Mouse (Mus musculus) intestine, postnatal 0 days (tissue): Measurements from ENCODE around the gene Cdca3. TPM values are rescaled to one million over a fixed set of nuclear protein-coding genes. Genes with fewer than 3 reads are reported as not detected.

Experiments
- ATAC-seq: fragments of 200-750 bp; cut with Nextera tagmentation; 2 replicates; pipeline ENCODE4 v1.8.0; 2017; ENCODE audit warnings: mild to moderate bottlenecking, moderate TSS enrichment, moderate library complexity
- H3K27ac ChIP-seq: fragments of 300-500 bp; sonication (generic); 2 replicates; pipeline ENCODE4 v1.5.1; 2014; ENCODE audit warnings: mild to moderate bottlenecking, low read depth, low read length, moderate library complexity
- H3K27me3 ChIP-seq: fragments of 300-500 bp; sonication (generic); replicated peaks from 2 replicates; pipeline ENCODE4 v1.6.1; 2014; ENCODE audit warnings: low read length, mixed read lengths; ENCODE audit not compliant: control insufficient read depth, insufficient read depth
- H3K36me3 ChIP-seq: fragments of 300-500 bp; sonication (generic); 2 replicates; pipeline ENCODE4 v1.6.1; 2014; ENCODE audit warnings: mild to moderate bottlenecking, moderate library complexity; ENCODE audit not compliant: control insufficient read depth, insufficient read depth
- H3K4me1 ChIP-seq: fragments of 300-500 bp; sonication (generic); replicated peaks from 2 replicates; pipeline ENCODE4 v1.6.1; 2014; ENCODE audit warnings: antibody characterized with exemption, low read length, mixed read lengths; ENCODE audit not compliant: control insufficient read depth, insufficient read depth
- H3K4me2 ChIP-seq: fragments of 300-500 bp; sonication (generic); replicated peaks from 2 replicates; pipeline ENCODE4 v1.6.1; 2014; ENCODE audit warnings: low read depth, mild to moderate bottlenecking, moderate library complexity
- H3K4me3 ChIP-seq: fragments of 300-500 bp; sonication (generic); 2 replicates; pipeline ENCODE4 v1.5.1; 2014; ENCODE audit warnings: low read depth, low read length
- H3K9ac ChIP-seq: fragments of 300-500 bp; sonication (generic); 2 replicates; pipeline ENCODE4 v1.6.1; 2014; ENCODE audit warnings: mild to moderate bottlenecking, low read depth, low read length
- H3K9me3 ChIP-seq: fragments of 300-500 bp; sonication (generic); 2 replicates; pipeline ENCODE4 v1.6.1; 2016; ENCODE audit warnings: mixed run types; ENCODE audit not compliant: control insufficient read depth
- CTCF ChIP-seq: sonication (generic); IDR thresholded peaks from 2 replicates; pipeline ENCODE4 v1.5.1; 2016; ENCODE audit warnings: low read depth, mild to moderate bottlenecking, control low read depth, antibody characterized with exemption, moderate library complexity
- WGBS: fragments of 180-500 bp; shearing (Covaris S2); extraction: QIAGEN DNeasy Blood & Tissue Kit; methylation state at CpG from one replicate; pipeline ENCODE4 v1.1.7; 2014; 5-methylcytosine and 5-hydroxymethylcytosine counted together
- polyA plus RNA-seq: library from polyadenylated mRNA; unstranded; fragments of >200 nt; fragmentation: Nextera tagmentation; extraction: Ambion mirVana; gene quantifications from 2 replicates; pipeline ENCODE4 v1.2.1, GENCODE M21; 2015

Cdca3 gene
- polyA plus RNA-seq, 1 experiment from 2014 or later: 57.4 TPM

GRCm38 (mm10) chr6:124835531-124835930 lies 6.2 kb downstream of the Cdca3 start:
- no peak for TF ChIP-seq CTCF
- no peak overlapping the region for H3K27ac ChIP-seq
- H3K36me3 ChIP-seq: peaks cover 30% of the 10 kb centered on the region
- no peak overlapping the region for H3K4me2 ChIP-seq
- 81% methylated on average over 10 of the region's 10 CpGs for WGBS
- H3K4me1 ChIP-seq: no peaks in the 10 kb centered on the region
- no peak overlapping the region for H3K9ac ChIP-seq
- H3K27me3 ChIP-seq: no peaks in the 10 kb centered on the region
- ATAC-seq: no peak
- no peak overlapping the region for H3K4me3 ChIP-seq
- H3K9me3 ChIP-seq: no peaks in the 10 kb centered on the region

- H3K27me3 ChIP-seq: no peaks in the 10 kb centered on the region
- H3K4me3 ChIP-seq: no peak overlapping the region
- no peak overlapping the region for H3K9ac ChIP-seq
- 70% methylated on average over 7 of the region's 7 CpGs for WGBS
- H3K27ac ChIP-seq: no peak overlapping the region
- no peak for ATAC-seq
- no peak for TF ChIP-seq CTCF
- no peaks in the 10 kb centered on the region for H3K4me1 ChIP-seq
- no peak overlapping the region for H3K4me2 ChIP-seq
- no peaks in the 10 kb centered on the region for H3K9me3 ChIP-seq
- peaks cover 32% of the 10 kb centered on the region for H3K36me3 ChIP-seq
Observed at GRCm38 (mm10) chr6:124836411-124836810, 7.1 kb downstream of the Cdca3 start.

- Histone ChIP-seq H3K4me3 (no peak overlapping the region), H3K9ac (0 out of 2 replicates have a peak overlapping the region, but pooled peaks have one; percentile 7), H3K9me3 (no peaks in the 10 kb centered on the region), H3K4me2 (no peak overlapping the region), H3K27ac (no peak overlapping the region), H3K4me1 (no peaks in the 10 kb centered on the region), H3K27me3 (no peaks in the 10 kb centered on the region), H3K36me3 (peaks cover 5% of the 10 kb centered on the region)
- 30% methylated on average over 8 of the region's 8 CpGs for WGBS
- ATAC-seq: no peak
- no peak for TF ChIP-seq CTCF
Observed at GRCm38 (mm10) chr6:124839805-124840204, 10.5 kb downstream of the Cdca3 start.

- Histone ChIP-seq H3K27me3 (no peaks in the 10 kb centered on the region), H3K4me3 (no peak within 1 kb of the TSS), H3K36me3 (peaks cover 5% of the 10 kb centered on the region), H3K9me3 (no peaks in the 10 kb centered on the region), H3K4me1 (no peaks in the 10 kb centered on the region), H3K4me2 (no peak within 1 kb of the TSS), H3K27ac (no peak within 1 kb of the TSS), H3K9ac (0 out of 2 replicates have a peak within 1 kb of the TSS, but pooled peaks have one; percentile 7)
- 34% methylated on average over 15 of the region's 15 CpGs for WGBS
- no peak for ATAC-seq
- TF ChIP-seq CTCF: no peak
Observed at GRCm38 (mm10) chr6:124840241-124841167, 11.2 kb downstream of the Cdca3 start, which contains the start of gene Gnb3. Gnb3 (minus strand) TSS chr6:124840275.

- Histone ChIP-seq H3K27ac (no peak overlapping the region), H3K4me3 (no peak overlapping the region), H3K9ac (no peak overlapping the region), H3K9me3 (no peaks in the 10 kb centered on the region), H3K4me1 (no peaks in the 10 kb centered on the region), H3K27me3 (no peaks in the 10 kb centered on the region), H3K36me3 (no peaks in the 10 kb centered on the region; the same call in 1 of the 2 replicates), H3K4me2 (no peak overlapping the region)
- 11% methylated on average over 9 of the region's 9 CpGs for WGBS
- TF ChIP-seq CTCF: peak; percentile 98
- peak; percentile 61; the same call in 1 of the 2 replicates for ATAC-seq
Observed at GRCm38 (mm10) chr6:124847305-124847704, 18.0 kb downstream of the Cdca3 start.

- Histone ChIP-seq H3K27ac (no peak overlapping the region), H3K36me3 (no peaks in the 10 kb centered on the region; the same call in 1 of the 2 replicates), H3K4me1 (no peaks in the 10 kb centered on the region), H3K9ac (no peak overlapping the region), H3K27me3 (peaks cover 3% of the 10 kb centered on the region; the same call in 1 of the 2 replicates), H3K9me3 (no peaks in the 10 kb centered on the region), H3K4me2 (no peak overlapping the region), H3K4me3 (no peak overlapping the region)
- ATAC-seq: no peak
- WGBS: 60% methylated on average over 8 of the region's 8 CpGs
- no peak for TF ChIP-seq CTCF
Observed at GRCm38 (mm10) chr6:124850535-124850934, 21.2 kb downstream of the Cdca3 start.
